Mouse (Mus musculus) hindbrain, embryonic 16.5 days (tissue): Measurements from ENCODE around the gene Hs3st5. TPM values are rescaled to one million over a fixed set of nuclear protein-coding genes. Genes with fewer than 3 reads are reported as not detected.
A peak's percentile ranks its signal among the peaks of the same experiment; 100 is the strongest.
"Not testable (repeated sequence)": the region's sequence is repeated elsewhere in the genome, so short reads cannot be mapped to it uniquely, and the experiment has no call there.

Source experiments
- ATAC-seq: fragments of 200-750 bp; cut with Nextera tagmentation; 2 replicates; pipeline ENCODE4 v1.8.0; 2017; ENCODE audit warnings: moderate TSS enrichment, moderate library complexity
- H3K27ac ChIP-seq: fragments of 300-500 bp; sonication (generic); 2 replicates; pipeline ENCODE4 v1.5.1; 2014; ENCODE audit warnings: low read depth, mild to moderate bottlenecking, control low read depth, low read length, moderate library complexity
- H3K27me3 ChIP-seq: fragments of 300-500 bp; sonication (generic); replicated peaks from 2 replicates; pipeline ENCODE4 v1.6.1; 2014; ENCODE audit warnings: low read length; ENCODE audit not compliant: control insufficient read depth, insufficient read depth
- H3K36me3 ChIP-seq: fragments of 300-500 bp; sonication (generic); 2 replicates; pipeline ENCODE4 v1.6.1; 2014; ENCODE audit warnings: mild to moderate bottlenecking, low read length, moderate library complexity, mixed read lengths; ENCODE audit not compliant: control insufficient read depth, insufficient read depth
- H3K4me1 ChIP-seq: fragments of 300-500 bp; sonication (generic); 2 replicates; pipeline ENCODE4 v1.6.1; 2014; ENCODE audit warnings: low read depth, low read length; ENCODE audit not compliant: control insufficient read depth, insufficient read depth
- H3K4me2 ChIP-seq: fragments of 300-500 bp; sonication (generic); 2 replicates; pipeline ENCODE4 v1.6.1; 2014; ENCODE audit warnings: mild to moderate bottlenecking, low read length, control low read depth, moderate library complexity
- H3K4me3 ChIP-seq: fragments of 300-500 bp; sonication (generic); 2 replicates; pipeline ENCODE4 v1.5.1; 2014; ENCODE audit warnings: mild to moderate bottlenecking, low read length, control low read depth, moderate library complexity
- H3K9ac ChIP-seq: fragments of 300-500 bp; sonication (generic); 2 replicates; pipeline ENCODE4 v1.6.1; 2014; ENCODE audit warnings: low read depth, mild to moderate bottlenecking, control low read depth, low read length, moderate library complexity
- H3K9me3 ChIP-seq: fragments of 300-500 bp; sonication (generic); 2 replicates; pipeline ENCODE4 v1.6.1; 2014; ENCODE audit warnings: mild to moderate bottlenecking, low read length, moderate library complexity; ENCODE audit not compliant: control insufficient read depth
- WGBS: fragments of 180-500 bp; shearing (Covaris S2); extraction: QIAGEN DNeasy Blood & Tissue Kit; methylation state at CpG from one replicate; pipeline ENCODE4 v1.1.7; 2014; 5-methylcytosine and 5-hydroxymethylcytosine counted together
- polyA plus RNA-seq: library from polyadenylated mRNA; unstranded; fragments of >200 nt; fragmentation: Nextera tagmentation; extraction: Ambion mirVana; gene quantifications from 2 replicates; pipeline ENCODE4 v1.2.1, GENCODE M21; 2015

Gene Hs3st5
- polyA plus RNA-seq, 1 experiment from 2014 or later: 36.5 TPM

DNA sequence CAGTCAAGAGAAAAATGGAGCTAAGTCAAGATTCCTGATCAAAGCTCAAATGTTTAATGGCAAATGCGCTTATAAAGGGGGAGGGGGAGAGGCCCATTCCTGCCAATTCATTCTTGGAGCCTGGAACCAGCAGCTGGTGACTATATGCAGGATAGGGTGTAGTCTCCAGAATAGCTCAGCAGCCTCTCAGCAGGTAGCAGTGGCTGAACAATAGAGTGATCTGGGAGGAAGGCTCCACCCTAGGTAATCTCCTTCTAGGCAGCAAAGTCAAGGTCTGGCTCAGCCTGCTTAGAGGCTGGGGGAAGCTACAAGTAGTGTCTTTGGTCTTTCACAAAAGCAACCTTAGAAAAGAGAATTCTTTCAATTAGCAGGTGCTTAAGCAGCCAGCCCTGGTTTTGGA lies 104.8 kb downstream of the Hs3st5 start:
- ATAC-seq, H3K4me3 ChIP-seq: not testable (repeated sequence)
- WGBS: 31% methylated on average over 1 of the region's 1 CpGs

DNA sequence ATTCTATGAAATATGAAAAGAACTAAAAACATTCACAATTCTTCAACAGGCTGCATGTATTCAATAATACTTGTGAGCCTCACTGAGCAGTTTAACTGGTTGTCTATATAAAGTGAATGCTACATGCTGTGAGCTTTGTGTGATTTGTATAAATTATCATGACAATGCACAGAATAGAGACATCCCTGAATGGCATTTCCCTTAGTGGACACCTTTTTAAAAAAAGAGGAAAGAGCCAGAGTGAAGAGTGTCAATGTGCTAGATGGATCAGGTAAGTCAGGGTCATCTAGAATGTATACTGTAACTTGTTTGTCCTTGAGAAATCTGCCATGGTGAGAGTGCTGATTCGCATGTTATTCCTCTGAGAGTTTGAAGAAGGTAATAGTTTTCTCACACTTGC lies 116.4 kb downstream of the Hs3st5 start:
- Histone ChIP-seq H3K36me3 (no peaks in the 10 kb centered on the region), H3K4me1 (no peaks in the 10 kb centered on the region), H3K4me2 (no peak overlapping the region), H3K27ac (no peak overlapping the region), H3K4me3 (no peak overlapping the region), H3K27me3 (no peaks in the 10 kb centered on the region), H3K9me3 (no peaks in the 10 kb centered on the region), H3K9ac (no peak overlapping the region)
- no peak for ATAC-seq
- 85% methylated on average over 1 of the region's 1 CpGs for WGBS

More for the DNA sequence above, 104.8 kb downstream of the Hs3st5 start:
- not testable (repeated sequence) for H3K36me3 ChIP-seq, H3K27ac ChIP-seq, H3K9ac ChIP-seq, H3K4me1 ChIP-seq, H3K9me3 ChIP-seq, H3K27me3 ChIP-seq, H3K4me2 ChIP-seq

DNA sequence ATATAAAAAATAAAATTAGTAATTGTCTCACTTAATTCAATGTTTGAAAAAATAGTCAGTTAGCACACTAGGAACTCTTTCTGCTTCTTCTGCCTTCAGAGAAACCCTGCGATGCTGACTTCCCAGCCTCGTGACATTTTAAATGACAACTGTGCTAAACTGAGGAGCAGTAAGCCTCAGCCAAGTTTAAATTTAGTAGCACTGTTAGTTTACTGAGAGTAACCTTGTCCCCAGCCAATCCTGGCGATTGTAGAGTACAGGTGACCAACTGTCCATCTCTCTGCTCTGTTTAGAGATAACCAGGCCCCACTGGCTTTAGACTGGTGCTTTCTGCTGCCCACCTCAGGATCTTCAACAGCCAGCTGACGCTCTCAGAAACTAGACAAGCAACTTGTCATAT lies 121.3 kb downstream of the Hs3st5 start:
- Histone ChIP-seq H3K9ac (no peak overlapping the region), H3K27ac (no peak overlapping the region), H3K4me1 (no peaks in the 10 kb centered on the region), H3K4me2 (no peak overlapping the region), H3K27me3 (no peaks in the 10 kb centered on the region), H3K4me3 (no peak overlapping the region), H3K9me3 (no peaks in the 10 kb centered on the region), H3K36me3 (no peaks in the 10 kb centered on the region)
- 85% methylated on average over 4 of the region's 4 CpGs for WGBS
- no peak for ATAC-seq

DNA sequence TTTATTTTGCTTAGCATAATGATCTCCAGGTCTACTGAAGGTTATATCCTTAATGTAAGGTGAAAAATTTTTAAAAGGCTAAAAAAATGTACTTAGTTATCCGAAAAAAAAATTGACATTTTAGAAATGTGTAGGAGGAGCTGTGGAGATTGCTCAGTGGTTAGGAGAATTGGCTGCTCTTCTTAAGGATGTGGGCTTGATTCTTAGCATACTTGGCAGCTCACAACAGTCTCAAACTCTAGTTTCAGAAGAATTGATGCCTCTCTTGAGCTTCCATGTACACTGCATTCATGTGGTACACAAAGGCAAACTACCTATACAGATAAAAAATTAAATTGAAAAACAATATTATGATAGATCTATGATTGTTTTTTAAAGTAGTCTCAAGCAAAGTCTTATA lies 125.1 kb downstream of the Hs3st5 start:
- no peak overlapping the region for H3K4me2 ChIP-seq
- no peaks in the 10 kb centered on the region for H3K9me3 ChIP-seq

DNA sequence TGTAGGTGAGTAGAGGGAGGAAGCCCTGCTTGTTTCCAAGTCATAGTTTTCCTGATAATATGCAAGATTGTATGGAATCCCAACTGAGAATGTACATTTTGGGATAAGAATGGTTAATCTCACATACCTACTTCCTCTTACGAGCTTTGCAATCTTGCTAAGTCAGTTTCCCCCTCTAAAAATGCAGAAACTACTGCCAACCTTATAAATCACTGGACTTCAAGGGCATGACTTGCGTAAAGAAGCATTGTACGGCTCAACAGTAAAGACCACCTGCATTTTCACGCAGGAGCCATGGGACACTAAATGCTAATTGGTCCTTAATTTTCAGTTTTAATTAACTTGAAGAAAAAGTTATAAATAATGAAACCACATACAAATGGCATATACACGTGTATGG lies 144.0 kb downstream of the Hs3st5 start:
- Histone ChIP-seq H3K27me3 (no peaks in the 10 kb centered on the region), H3K36me3 (no peaks in the 10 kb centered on the region), H3K4me2 (no peak overlapping the region), H3K4me3 (no peak overlapping the region), H3K9ac (no peak overlapping the region), H3K9me3 (no peaks in the 10 kb centered on the region), H3K4me1 (no peaks in the 10 kb centered on the region), H3K27ac (no peak overlapping the region)
- no peak for ATAC-seq
- whole genome bisulfite sequencing: 84% methylated on average over 5 of the region's 5 CpGs

More for the DNA sequence above, 125.1 kb downstream of the Hs3st5 start:
- Histone ChIP-seq H3K4me1 (no peaks in the 10 kb centered on the region), H3K4me3 (no peak overlapping the region), H3K9ac (no peak overlapping the region), H3K27ac (no peak overlapping the region), H3K36me3 (no peaks in the 10 kb centered on the region), H3K27me3 (no peaks in the 10 kb centered on the region)
- ATAC-seq: no peak
- WGBS: 81% methylated on average over 1 of the region's 1 CpGs

DNA sequence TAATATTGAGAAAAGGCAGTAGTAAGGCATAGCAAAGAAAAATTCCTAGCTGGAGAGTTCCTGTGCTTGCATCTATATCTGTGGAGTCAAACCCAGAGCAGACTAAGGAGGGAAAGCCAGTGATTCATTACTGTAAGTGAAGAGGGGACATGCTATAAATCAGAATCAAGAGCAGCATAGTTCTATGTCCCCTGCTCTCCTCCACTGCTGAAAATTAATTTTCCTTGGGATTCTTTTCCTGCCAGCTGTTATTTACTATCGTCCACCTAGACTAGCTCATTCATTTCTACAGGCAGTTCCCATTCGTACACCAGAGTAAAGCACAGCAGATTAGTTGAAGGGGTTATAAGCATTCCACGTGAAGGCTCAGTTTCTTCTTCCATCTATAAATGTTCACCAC lies 207.4 kb downstream of the Hs3st5 start:
- 67% methylated on average over 3 of the region's 3 CpGs for WGBS
- ATAC-seq: 0 out of 2 replicates have a peak, but pooled peaks have one; percentile 54
- H3K9ac ChIP-seq: no peak overlapping the region

DNA sequence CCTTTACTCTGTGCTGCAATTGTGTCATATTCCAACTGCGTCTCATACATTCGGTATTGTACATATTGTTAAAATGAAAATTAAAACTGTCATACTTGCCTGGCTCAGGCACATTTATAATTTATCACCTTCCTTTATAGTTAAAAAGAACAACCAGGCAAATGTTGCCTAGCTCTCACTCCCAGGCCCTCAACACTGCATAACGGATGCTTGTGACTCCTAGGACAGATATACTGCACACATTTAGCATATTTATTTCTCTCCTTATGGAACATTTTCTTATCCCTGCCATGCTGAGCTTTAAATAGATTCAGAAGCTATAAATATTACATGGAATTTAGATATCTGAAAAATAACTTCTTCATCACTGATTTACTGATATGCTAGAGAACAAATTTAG lies 219.6 kb downstream of the Hs3st5 start:
- 79% methylated on average over 3 of the region's 3 CpGs for WGBS
- no peaks in the 10 kb centered on the region for H3K27me3 ChIP-seq

More for the DNA sequence above, 207.4 kb downstream of the Hs3st5 start:
- Histone ChIP-seq H3K4me1 (no peaks in the 10 kb centered on the region), H3K27ac (no peak overlapping the region), H3K9me3 (no peaks in the 10 kb centered on the region), H3K27me3 (no peaks in the 10 kb centered on the region), H3K36me3 (no peaks in the 10 kb centered on the region), H3K4me3 (no peak overlapping the region), H3K4me2 (no peak overlapping the region)

DNA sequence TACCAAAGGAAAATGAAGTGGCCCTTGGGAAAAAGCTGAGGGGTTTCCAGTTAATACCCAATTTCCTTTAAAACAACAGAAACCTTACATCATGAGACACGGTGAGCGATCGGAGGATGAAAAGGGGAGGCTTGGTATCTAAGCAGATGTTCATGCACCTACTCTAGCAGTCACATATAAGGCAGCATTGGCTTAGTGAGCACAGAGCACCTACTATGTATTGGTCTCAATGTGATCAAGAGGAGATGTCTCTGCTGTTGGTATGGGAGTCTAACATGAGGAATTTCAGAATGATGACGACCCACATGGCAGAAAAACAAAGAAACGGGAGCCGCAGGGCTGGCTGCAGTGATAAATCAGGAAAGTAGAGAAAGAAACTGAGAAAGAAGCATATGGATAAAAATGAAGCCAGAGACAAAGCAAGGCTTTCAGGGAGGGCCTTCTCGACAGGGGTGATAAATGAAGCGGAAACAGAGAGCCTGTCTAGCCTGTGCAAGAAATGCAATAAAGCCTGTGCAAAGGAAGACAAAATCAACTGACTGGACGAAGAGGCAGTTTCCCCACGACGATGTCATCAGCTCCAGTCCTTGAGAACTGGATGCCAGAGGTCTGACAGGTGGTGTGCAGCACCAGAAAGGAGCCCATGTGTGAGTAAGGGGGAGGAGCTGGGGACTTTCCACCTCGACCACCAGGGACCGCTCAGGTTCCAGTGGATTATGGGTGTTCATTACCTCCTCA lies 222.9 kb downstream of the Hs3st5 start:
- no peaks in the 10 kb centered on the region for H3K27me3 ChIP-seq
- peak overlapping the region; percentile 57 for H3K27ac ChIP-seq
- peak; percentile 81 for ATAC-seq
- WGBS: 31% methylated on average over 13 of the region's 13 CpGs
- peak overlapping the region; percentile 14; the same call in 1 of the 2 replicates for H3K4me2 ChIP-seq
- no peaks in the 10 kb centered on the region for H3K4me1 ChIP-seq
- H3K36me3 ChIP-seq: no peaks in the 10 kb centered on the region
- no peak overlapping the region for H3K4me3 ChIP-seq
- H3K9me3 ChIP-seq: no peaks in the 10 kb centered on the region
- H3K9ac ChIP-seq: no peak overlapping the region

More for the DNA sequence above, 219.6 kb downstream of the Hs3st5 start:
- no peaks in the 10 kb centered on the region for H3K36me3 ChIP-seq
- H3K4me3 ChIP-seq: no peak overlapping the region
- no peaks in the 10 kb centered on the region for H3K4me1 ChIP-seq
- no peak overlapping the region for H3K9ac ChIP-seq
- no peaks in the 10 kb centered on the region for H3K9me3 ChIP-seq
- ATAC-seq: no peak
- no peak overlapping the region for H3K4me2 ChIP-seq
- no peak overlapping the region for H3K27ac ChIP-seq

DNA sequence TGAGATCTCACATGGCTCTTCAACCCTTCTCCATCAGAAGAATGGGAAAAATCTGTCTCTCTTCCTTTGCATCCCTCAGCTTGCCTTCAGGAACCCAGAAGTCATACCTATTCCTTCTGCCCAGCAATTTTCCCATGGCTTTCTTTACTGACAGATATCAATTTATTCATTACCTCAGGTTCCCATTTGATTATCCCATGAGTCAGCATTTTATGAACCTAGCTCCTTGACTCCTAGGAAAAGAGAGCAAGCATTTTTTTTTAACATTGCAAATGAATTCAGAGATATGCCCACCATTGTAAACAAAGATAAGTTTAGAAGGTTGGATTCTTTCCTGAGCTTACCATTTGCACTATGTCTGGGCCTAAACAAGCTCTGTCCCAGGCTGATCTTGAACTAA lies 232.8 kb downstream of the Hs3st5 start:
- no peak for ATAC-seq
- no peaks in the 10 kb centered on the region for H3K4me1 ChIP-seq
- H3K9me3 ChIP-seq: no peaks in the 10 kb centered on the region
- no peak overlapping the region for H3K9ac ChIP-seq
- H3K4me2 ChIP-seq: no peak overlapping the region
- H3K27me3 ChIP-seq: no peaks in the 10 kb centered on the region
- no peak overlapping the region for H3K27ac ChIP-seq
- H3K36me3 ChIP-seq: no peaks in the 10 kb centered on the region
- no peak overlapping the region for H3K4me3 ChIP-seq
